Mouse (Mus musculus) urinary bladder, postnatal 10 days (tissue): ENCODE measurements around the gene Sult2b1.

ENCODE experiments used
- DNase-seq: peaks from one replicate; pipeline ENCODE4 v3.0.0; 2022; ENCODE audit warnings: low spot score

The Sult2b1 gene

DNA sequence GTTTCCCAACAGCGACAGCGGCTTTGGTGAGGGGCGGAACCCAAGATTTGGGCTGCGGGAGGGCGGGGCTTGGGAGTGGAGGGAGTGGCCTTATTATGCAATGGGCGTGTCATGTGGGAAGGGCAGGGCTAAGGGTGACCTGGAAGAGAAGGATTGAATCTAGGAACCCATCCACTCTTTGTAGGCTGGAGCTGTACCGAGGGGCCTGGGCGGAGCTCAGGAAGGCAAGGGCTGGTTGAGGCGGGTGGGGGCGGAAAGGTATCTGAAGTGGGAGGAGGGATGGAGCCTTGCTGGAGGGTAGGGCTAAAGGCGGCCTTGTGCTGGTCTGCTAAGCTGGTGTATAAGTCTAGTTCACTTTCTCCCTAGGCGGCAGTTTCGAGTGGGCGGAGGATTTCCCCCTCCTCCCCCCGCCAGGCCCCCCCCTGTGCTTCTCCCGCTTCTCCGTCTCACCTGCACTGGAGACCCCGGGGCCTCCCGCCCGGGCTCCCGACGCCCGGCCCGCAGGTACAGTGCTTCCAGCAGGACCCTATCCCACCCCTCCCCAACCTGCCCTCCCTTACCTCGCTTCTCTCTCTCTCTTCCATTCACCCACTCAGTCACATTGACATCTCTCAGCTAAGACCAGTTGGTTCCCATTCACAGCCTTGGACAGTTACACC, 16.2 kb upstream of the Sult2b1 start:
- DNase-seq, result no peak

DNA sequence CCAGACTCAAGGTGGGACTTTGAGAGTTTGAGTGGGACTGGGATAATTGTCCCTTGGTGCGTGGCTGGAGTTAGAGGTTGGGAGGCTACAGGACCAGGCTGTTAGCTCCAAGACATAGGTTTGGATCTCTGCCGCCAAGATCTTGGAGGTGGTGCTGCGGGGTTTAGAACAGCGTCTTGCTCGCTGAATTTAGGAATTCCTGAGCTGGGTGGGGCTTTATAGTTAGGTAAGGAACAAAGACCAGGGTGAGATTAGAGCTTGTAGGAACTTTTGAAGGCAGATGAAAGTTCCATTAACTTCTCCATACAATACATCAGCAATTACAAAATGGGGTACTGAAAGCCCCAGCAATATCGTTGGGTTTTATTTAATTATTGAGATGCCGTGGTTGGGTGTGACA, 15.5 kb upstream of the Sult2b1 start:
- DNase-seq, result no peak

DNA sequence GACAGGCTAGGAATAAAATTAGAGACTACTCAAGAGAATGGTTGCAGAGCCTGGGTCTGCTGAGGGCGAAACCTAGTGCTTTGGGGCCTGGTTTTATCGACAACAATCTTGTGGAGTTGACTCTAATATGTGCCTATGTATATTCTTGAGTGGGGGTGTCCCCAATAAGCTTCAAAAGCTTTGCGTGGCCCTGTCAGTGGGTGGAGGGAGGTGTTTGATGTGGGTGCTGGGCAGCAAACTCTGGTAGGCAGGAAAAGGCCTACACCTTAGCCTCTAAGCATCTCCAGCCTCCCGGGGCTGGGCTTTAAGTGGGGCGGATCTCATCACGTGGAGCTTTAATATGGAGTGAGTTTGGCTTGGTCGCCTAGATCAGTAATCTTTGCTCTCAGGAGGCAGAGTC, 14.5 kb upstream of the Sult2b1 start:
- no peak for DNase-seq

DNA sequence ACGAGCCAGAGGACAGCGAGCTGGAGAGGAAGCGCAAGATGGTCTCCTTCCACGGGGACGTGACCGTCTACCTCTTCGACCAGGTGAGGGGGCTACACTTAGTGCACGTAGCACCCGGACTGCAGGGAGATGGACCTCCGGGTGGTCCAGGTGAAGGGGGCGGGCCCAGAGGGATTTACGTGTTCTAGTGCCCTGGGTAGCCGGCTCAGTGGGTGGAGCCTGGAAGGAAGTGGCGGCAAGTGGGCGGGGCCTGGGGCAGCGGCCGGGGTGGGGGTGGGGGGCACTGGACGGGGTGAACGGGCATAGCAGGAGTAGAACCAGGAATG, 14.0 kb upstream of the Sult2b1 start:
- no peak for DNase-seq

DNA sequence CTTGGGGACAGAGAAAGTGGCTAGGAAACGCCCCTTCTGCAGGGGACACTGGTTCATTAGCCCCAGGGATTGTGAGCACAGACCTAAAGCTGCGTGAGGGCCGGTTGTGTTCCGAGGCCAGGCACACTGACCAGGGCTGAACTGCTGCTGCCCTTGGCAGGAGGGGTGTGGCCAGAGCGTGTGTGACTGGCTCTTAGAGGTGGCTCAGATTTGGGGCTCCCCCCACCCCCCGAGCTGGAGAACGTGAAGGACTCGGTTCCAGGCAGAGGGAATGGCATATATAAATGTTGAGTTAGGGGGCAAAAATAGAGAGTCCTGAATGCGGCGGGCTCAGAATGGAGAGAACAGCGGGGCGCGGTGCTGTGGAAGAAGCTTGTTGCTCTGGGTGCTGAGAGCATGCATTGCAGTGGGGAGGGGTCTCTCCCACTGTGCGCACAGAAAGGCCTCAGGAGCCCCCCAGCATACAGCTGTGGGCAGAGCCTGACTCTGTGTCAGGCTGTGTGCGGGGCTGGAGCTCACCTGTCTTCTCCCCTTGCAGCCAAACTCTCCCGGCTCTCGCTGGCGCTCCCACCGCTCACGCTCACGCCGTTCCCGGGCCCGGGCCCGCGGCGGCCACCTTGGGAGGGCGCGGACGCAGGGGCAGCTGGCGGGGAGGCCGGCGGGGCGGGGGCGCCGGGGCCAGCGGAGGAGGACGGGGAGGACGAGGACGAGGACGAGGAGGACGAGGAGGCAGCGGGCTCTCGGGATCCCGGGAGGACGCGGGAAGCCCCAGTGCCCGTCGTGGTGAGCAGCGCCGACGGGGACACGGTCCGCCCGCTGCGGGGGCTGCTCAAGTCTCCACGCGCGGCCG, 13.4 kb upstream of the Sult2b1 start:
- DNase-seq, result no peak

DNA sequence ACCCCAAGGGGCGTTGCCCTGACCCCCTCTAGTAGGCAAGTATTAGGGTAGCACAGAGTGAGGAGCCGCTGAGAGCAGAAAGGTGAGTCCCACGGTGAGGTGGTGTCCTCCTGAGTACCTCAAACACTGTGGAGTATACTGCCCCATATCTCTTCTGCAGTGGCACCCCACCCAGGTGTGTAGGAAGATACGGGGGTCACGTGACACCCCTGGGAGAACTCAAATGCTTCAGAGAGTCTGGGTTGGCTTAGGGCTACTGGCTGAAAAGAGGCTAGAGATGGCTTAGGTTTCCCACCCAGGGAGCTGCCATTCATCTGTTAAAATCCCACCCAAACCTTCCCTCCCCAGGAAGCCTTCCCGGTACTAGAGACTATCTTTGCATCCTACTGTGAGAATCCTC, 12.5 kb upstream of the Sult2b1 start:
- no peak for DNase-seq

DNA sequence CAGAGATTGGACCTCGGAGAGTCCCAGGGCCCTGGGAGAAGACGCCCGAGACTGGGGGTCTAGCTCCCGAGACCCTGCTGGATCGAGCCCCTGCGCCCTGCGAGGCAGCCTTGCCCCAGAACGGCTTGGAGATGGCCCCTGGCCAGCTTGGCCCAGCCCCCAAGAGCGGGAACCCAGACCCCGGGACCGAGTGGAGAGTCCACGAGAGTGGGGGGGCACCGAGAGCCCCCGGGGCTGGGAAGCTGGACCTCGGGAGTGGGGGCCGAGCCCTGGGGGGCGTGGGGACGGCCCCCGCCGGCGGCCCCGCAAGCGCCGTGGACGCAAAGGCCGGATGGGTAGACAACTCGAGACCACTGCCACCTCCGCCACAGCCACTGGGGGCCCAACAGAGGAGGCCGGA, 10.5 kb upstream of the Sult2b1 start:
- no peak for DNase-seq

DNA sequence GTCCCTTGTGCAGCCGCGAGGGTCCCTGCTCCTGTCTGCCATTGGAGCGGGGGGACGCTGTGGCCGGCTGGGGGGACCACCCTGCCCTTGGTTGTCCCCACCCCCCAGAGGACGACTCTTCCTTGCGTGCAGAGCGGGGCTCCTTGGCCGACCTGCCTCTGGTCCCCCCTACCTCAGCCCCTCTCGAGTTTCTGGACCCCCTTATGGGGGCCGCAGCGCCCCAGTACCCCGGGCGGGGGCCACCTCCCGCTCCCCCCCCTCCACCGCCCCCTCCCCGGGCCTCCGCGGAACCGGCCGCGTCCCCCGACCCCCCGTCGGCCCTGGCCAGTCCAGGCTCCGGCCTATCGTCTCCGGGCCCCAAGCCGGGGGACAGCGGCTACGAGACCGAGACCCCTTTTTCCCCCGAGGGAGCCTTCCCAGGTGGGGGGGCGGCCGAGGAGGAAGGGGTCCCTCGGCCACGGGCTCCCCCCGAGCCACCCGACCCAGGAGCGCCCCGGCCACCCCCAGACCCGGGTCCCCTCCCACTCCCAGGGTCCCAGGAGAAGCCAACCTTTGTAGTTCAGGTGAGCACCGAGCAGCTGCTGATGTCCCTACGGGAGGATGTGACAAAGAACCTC, 9.6 kb upstream of the Sult2b1 start:
- no peak for DNase-seq

DNA sequence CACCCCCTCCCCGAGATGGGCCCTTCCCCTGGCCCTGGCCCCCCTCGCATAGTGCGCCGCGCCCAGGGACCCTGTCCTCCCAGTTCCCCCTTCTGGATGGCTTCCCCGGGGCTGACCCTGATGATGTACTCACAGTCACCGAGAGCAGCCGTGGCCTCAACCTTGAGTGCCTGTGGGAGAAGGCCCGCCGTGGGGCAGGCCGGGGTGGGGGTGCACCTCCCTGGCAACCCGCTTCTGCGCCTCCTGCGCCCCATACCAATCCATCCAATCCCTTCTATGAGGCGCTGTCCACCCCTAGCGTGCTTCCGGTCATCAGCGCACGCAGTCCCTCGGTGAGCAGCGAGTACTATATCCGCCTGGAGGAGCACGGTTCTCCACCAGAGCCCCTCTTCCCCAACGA, 8.8 kb upstream of the Sult2b1 start:
- DNase-seq, result no peak

DNA sequence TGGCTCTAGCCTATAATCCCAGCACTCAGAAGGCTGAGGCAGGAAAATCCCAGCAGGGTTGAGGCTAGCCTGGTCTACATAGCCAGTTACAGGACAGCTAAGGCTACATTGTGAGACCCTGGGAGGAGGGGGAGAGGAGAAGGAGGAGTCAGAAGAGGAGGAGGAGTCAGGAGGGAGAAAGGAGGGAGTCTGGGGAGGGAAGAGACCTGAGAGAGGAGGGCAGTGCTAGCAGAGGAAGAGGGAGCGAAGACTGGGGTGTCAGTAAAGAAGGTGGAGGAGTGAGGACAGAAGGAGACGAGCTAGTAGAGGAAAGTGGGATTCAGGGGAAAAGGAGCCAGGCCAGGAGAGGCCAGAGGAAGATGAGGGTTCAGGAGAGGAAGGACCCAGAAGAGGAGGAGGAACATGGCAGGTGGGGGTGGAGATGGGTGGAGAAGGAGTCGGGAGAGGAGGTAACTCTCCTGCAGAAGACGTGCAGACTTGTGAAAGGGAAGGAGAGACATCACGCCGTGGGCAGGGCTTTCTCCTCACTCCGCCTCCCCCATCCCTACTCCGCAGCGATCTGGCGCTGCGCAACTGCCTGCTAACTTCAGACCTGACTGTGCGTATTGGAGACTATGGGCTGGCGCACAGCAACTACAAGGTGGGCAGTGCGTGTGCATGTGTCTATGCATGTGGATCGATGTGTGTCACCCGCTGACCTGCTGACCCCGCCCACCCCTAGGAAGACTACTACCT, 7.5 kb upstream of the Sult2b1 start:
- no peak for DNase-seq

DNA sequence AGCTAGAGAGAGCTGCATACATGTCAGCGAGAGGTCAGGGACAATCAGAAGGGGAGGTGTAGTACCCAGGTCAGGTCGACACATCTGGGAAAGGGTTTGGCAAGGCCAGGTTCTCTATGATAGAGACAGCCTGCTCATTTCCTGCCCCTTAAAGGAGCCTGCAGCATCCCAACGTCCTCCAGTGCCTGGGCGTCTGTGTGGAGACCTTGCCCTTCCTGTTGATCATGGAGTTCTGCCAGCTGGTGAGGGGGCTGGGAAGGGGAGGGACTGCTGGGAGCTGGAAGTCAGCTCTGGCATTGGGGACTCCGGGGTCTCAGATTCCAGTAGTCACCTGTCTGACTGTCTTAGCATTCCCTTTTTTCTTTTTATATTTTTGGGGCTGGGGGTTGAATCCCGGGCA, 6.3 kb upstream of the Sult2b1 start:
- DNase-seq, result no peak

DNA sequence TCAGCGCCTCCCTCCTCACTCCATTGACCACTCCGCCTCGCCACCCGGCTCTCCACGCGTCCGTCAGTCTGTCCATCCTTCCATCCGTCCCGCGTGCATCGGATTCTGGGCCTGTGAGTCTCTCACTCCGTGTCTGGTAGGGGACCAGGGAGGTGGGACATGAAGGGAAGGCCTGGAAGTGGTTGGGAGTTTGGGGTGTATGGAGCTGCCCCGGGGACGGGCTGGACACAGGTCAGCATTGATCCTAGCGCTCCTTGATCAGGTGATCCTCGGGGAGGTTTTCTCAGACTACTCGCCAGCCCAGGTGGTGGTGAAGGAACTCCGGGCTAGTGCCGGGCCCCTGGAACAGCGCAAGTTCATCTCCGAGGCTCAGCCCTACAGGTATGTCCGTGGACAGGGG, 3.2 kb upstream of the Sult2b1 start:
- no peak for DNase-seq

DNA sequence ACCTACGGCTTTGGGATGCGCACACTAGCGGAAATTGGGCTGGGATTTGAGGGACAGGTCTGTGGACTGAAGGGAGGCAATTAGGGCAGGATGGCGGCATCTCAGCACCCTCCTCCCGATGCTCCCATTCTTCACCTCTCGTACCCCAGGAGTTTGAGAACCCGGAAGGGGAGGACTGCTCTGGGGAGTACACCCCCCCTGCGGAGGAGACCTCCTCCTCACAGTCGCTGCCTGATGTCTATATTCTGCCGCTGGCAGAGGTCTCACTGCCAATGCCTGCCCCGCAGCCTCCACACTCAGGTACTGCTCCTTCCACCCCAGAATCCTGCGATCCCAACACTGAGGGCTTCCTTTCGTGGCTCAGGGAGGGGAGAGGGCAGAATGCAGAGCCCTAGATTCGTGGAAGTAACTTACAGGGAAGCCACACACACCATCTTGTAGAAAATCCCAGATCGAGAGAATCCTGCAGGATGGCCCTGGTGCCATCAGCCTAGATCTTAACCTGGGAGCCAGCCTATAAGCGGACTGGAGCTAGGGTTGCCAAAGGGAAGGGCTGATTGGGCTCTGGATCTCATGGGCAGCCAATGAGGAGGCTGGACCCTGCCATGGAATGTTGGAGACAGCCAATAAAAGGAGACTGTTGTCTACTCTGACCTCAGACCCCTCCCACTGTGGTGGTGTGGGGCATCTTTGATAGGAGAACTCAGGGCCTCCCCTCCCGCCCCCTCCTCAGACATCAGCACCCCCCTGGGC, 2.4 kb upstream of the Sult2b1 start:
- no peak for DNase-seq

DNA sequence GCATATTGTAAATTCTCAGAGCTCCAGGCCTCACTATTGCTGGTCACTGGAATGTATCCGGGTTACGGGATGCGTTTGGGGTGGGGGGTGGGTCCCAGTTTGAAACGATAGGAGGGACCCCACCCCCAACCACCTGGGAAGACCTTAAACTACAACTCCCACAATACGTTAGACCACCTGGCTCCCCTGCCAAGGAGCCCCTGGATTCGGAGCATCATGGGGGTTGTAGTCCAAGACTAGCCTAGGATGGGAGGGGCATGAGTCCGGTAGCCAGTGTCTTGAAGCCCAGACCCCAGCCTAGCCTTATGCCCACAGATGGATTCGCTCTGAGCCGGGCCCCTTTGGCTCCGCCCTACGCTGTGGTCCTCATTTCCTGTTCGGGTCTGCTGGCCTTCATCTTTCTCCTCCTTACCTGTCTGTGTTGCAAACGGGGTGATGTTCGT, 1.7 kb upstream of the Sult2b1 start:
- no peak for DNase-seq

DNA sequence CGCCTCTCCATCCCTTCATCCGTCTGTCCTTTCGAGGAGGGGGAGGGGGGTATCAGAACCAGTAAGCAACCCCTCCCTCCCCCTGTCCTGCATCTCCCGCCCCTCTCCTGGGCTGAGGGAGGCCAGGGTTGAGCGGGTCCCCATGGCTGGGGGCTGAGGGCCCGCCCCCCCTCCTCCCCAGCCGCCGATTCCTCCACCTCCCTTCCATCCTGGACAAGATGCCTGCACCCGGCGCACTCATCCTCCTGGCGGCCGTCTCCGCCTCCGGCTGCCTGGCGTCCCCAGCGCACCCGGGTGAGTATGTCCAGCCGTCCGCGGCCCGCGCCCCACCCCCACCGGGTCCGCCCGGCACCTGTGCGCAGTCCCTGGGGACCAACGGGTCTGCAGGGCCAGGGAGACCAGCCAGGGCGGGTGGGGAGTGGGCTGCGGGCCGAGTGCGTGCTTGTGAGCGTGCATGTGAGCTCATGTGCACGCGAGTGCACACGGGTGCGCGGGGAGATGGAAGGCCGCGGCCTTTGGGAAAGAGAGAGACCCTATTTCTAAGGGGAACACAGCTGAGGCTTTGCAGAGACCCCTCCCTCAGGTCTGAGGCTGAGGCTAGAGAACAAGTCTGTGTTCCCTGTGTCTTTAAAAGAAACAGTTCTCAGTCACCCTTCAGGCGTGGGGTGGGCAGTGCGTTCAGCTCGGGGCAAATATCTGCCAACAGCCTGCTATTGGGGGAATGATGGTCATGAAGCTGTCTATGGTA, 1.1 kb upstream of the Sult2b1 start:
- DNase-seq, result no peak

DNA sequence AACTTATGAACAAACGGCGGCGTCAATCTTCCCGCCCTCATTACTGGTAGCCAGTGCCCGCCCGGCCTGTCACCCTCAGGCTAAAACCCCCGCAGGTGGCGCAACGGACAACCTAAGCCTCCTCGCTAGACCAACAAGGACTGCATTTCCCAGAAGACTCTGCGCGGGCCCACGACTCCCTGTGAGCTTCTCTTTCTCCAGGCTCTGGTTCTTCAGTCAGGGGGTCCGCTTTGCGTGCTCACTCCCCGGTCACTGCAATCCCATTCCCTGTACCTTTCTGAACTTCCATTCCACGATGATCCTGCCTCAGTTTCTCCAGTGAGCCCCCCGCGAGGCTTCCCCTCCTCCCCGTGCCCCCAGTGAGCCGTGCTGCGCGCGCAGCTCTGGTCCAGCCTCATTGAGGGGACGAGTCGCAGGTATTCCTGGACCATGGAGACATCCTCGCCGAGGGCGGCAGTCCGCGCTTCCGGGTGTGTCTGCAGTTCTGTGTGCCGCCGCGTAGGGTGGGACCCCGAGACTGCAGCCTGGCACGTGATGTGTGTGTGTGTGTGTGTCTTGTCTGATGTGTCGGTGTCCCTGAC, 868 bp downstream of the Sult2b1 start, which contains the start of gene Lmtk3:
TSS of gene Lmtk3 (plus strand) at position 228 of the 581 bp plus-strand sequence.
- no peak for DNase-seq

DNA sequence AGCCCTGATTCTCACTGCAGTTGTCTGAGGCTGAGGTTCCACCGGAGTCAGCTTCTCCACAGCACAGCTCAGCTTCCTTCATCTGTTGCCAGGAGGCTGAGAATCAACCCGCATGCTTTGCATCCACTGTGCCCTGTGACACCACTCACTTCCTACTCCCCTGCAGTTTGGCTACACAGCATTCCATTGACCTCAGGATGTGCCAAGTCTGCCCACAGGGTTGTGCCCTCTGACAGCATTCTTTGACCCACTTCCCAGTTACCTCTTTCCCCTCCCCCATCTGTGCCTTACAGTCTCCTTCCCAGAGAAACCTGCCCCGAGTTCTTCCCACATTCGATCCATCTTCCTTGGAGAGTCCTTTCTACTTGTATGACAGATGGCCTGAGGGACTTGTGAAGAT, 2.2 kb downstream of the Sult2b1 start:
- no peak for DNase-seq

DNA sequence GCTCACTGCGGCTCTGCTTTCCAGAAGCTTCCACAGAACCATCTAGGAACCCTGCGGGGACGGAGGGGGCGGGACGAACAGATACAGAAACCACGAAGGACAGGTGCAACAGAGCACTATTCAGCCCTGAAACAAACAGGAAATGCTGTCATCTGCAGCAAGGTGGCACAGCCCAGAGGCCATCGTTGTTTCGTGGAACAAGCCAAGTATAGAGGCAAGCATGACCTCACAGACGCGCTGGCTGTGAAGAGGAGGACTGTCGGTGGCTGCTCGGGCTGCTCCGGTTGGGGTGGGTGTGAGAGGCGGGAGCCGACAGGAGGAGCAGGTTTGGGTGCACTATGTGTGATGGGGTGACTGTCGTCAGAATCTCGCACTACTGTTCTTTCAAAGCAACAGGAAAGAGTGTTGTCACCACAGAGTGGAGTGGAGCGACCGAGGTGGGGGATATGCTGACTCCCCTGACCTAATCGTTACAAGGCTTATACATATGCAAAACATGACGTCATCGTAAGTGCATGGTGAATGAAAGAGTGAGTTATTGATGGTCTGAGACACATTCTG, 5.3 kb downstream of the Sult2b1 start:
- DNase-seq, result no peak

DNA sequence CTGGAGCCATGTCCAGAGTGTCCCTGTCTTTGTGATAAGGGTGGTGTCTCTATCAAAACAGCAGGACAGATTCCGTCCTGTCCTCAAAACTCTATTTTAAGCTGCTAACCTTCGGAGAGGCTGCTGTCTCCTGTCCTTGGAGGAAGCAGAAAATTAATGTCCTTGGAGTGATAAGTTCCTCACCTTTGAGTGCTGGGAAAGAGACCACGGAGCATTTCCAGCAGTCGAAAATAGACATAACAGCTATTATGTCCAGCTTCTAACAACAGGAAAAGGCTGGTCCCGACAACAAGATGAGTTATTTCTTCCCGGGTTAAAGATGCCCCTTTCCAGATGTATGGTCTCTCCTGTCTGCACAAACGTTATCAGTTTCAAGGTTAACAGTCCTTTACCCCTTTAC, 9.2 kb downstream of the Sult2b1 start:
- no peak for DNase-seq

DNA sequence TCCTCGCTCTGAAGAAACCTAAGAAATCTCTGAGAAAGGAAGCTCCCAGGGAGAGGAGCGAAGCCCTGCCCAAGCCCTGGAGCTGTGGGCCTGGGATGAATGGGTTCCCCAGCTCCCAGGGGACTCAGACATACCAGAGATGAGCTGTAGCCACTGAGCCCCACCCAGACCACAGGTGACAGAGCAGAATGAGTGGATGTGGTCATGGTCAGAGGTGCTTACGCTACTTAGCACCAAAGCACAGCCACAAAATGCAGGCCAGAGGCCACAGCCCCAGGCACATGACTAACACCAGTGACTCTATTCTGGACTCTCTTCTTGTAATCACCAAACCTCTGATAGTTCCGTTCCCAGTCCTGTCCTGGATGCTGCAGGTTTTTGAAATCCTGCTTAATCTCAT, 13.4 kb downstream of the Sult2b1 start:
- no peak for DNase-seq
